Mouse (Mus musculus) spleen, postnatal 4 days (tissue): ENCODE measurements at regions not wholly inside any gene's neighbourhood (a gene's known extent, or its start where the extent isn't known, plus 50 kb on each side); places are given as distances from the start of the nearest gene placed in this dataset.

ENCODE experiments used
- DNase-seq, 2 experiments: peaks; one replicate each; pipeline ENCODE4 v3.0.0; 2022; ENCODE audit warnings: low spot score in 2 of 2

- DNase-seq: no peak
Measured at GRCm38 (mm10) chr3:41140391-41140790, 57.5 kb upstream of the Pgrmc2 start.

- DNase-seq: no peak
Measured at GRCm38 (mm10) chr3:41137931-41138330, 55.1 kb upstream of the Pgrmc2 start.

- no peak for DNase-seq
Measured at GRCm38 (mm10) chr3:41132889-41133288, 50.0 kb upstream of the Pgrmc2 start.
